Comparison of ENCODE assay signal across 34 mouse cellular contexts in genomic region chr14:36123775-36124335, GRCm38 (mm10). TPM values are rescaled to one million over a fixed set of nuclear protein-coding genes. Genes with fewer than 3 reads are reported as not detected.
DNase-seq lines count a peak whose midpoint lies in the region; ATAC-seq and TF ChIP-seq lines count a peak whose summit lies in the region.
"Had no signal": no experiment of that assay in that cellular context is flagged by ENCODE, and none has a peak within 500 bp of the region (broad histone marks: within the 10 kb centered on the region; RNA-seq: fewer than 3 reads in every experiment).

No protein-coding gene starts in this region.

- H3K9ac ChIP-seq in forebrain, embryonic 14.5 days (ENCODE audit: low read length): no peak overlapping the region
- no peak overlapping the region for H3K9ac ChIP-seq in forebrain, postnatal 0 days
- H3K9ac ChIP-seq in hindbrain, embryonic 16.5 days (ENCODE audit: low read depth, low read length): no peak overlapping the region
- H3K9ac ChIP-seq in hindbrain, embryonic 12.5 days: no peak overlapping the region
- no peak overlapping the region for H3K9ac ChIP-seq in neural tube, embryonic 13.5 days
- H3K9ac ChIP-seq in neural tube, embryonic 15.5 days (replicated peaks): no peak overlapping the region
- H3K9ac ChIP-seq: embryonic facial prominence, embryonic 13.5 days; heart, embryonic 12.5 days; heart, embryonic 15.5 days had no signal

- no peak overlapping the region for H3K27ac ChIP-seq in forebrain, embryonic 14.5 days (ENCODE audit: low read depth, low read length)
- H3K27ac ChIP-seq in forebrain, postnatal 0 days (ENCODE audit: low read depth, low read length): no peak overlapping the region
- H3K27ac ChIP-seq in hindbrain, embryonic 16.5 days (ENCODE audit: low read depth, low read length): no peak overlapping the region
- no peak overlapping the region for H3K27ac ChIP-seq in hindbrain, embryonic 12.5 days
- peak overlapping the region; percentile 49; the same call in 1 of the 2 replicates for H3K27ac ChIP-seq in neural tube, embryonic 13.5 days (replicated peaks)
- peak overlapping the region; percentile 48; the same call in 1 of the 2 replicates for H3K27ac ChIP-seq in neural tube, embryonic 15.5 days (replicated peaks)
- H3K27ac ChIP-seq: embryonic facial prominence, embryonic 10.5 days; embryonic facial prominence, embryonic 13.5 days; heart, embryonic 15.5 days; hindbrain, postnatal 0 days had no signal

- no peak for ATAC-seq in forebrain, embryonic 14.5 days
- no peak for ATAC-seq in forebrain, postnatal 0 days
- ATAC-seq in hindbrain, embryonic 16.5 days: peak; percentile 34; the same call in 1 of the 2 replicates
- no peak for ATAC-seq in hindbrain, embryonic 12.5 days (ENCODE audit: low FRiP score)
- ATAC-seq in neural tube, embryonic 13.5 days (ENCODE audit: low read depth): peak; percentile 78
- ATAC-seq in neural tube, embryonic 15.5 days (ENCODE audit: low FRiP score): peak; percentile 73
- ATAC-seq: CD4-positive, CD25-positive, alpha-beta regulatory T cell, adult 4 months; hindbrain, postnatal 0 days; inflammation-experienced regulatory T-cells, adult 6 months; intestine, embryonic 16.5 days had no signal

- DNase-seq in forebrain, embryonic 14.5 days (ENCODE audit: low spot score): peak; percentile 16
- DNase-seq in forebrain, postnatal 0 days: no peak
- DNase-seq in heart, postnatal 36 days: no peak
- DNase-seq: adrenal gland, adult 2 months; adrenal gland, postnatal 14 days; cerebellum, adult 11-12 months; cerebellum, adult 8-10 months; cerebellum, postnatal 10 days; cerebellum, postnatal 36 days; embryo, embryonic 11 days; gastrocnemius, postnatal 25 days; heart, adult 18-20 months; heart, postnatal 10 days; heart, postnatal 4 days; kidney, adult 18-20 months had no signal

- H3K4me2 ChIP-seq in forebrain, embryonic 14.5 days (ENCODE audit: low read length): no peak overlapping the region
- H3K4me2 ChIP-seq in forebrain, postnatal 0 days (ENCODE audit: low read depth): no peak overlapping the region
- H3K4me2 ChIP-seq in hindbrain, embryonic 16.5 days (ENCODE audit: low read length): no peak overlapping the region
- no peak overlapping the region for H3K4me2 ChIP-seq in hindbrain, embryonic 12.5 days (replicated peaks)
- no peak overlapping the region for H3K4me2 ChIP-seq in neural tube, embryonic 13.5 days
- no peak overlapping the region for H3K4me2 ChIP-seq in neural tube, embryonic 15.5 days
- H3K4me2 ChIP-seq: embryonic facial prominence, embryonic 13.5 days; heart, embryonic 12.5 days; heart, embryonic 15.5 days had no signal

- 38% methylated on average over 2 of the region's 2 CpGs for WGBS in forebrain, embryonic 14.5 days
- WGBS in forebrain, postnatal 0 days: 39% methylated on average over 2 of the region's 2 CpGs
- WGBS in hindbrain, embryonic 16.5 days: 67% methylated on average over 2 of the region's 2 CpGs
- 66% methylated on average over 2 of the region's 2 CpGs for WGBS in hindbrain, embryonic 12.5 days
- WGBS in neural tube, embryonic 13.5 days: 19% methylated on average over 2 of the region's 2 CpGs
- WGBS in neural tube, embryonic 15.5 days: 15% methylated on average over 2 of the region's 2 CpGs

- no peaks in the 10 kb centered on the region for H3K9me3 ChIP-seq in forebrain, embryonic 14.5 days (replicated peaks; ENCODE audit: control insufficient read depth, low read length)
- H3K9me3 ChIP-seq in forebrain, postnatal 0 days (ENCODE audit: low read length): no peaks in the 10 kb centered on the region
- H3K9me3 ChIP-seq in hindbrain, embryonic 16.5 days (ENCODE audit: control insufficient read depth, low read length): no peaks in the 10 kb centered on the region
- H3K9me3 ChIP-seq in hindbrain, embryonic 12.5 days (replicated peaks): no peaks in the 10 kb centered on the region
- no peaks in the 10 kb centered on the region for H3K9me3 ChIP-seq in neural tube, embryonic 13.5 days
- no peaks in the 10 kb centered on the region for H3K9me3 ChIP-seq in neural tube, embryonic 15.5 days (replicated peaks)
- H3K9me3 ChIP-seq: embryonic facial prominence, embryonic 10.5 days; embryonic facial prominence, embryonic 13.5 days; heart, embryonic 12.5 days; heart, embryonic 15.5 days had no signal

- H3K4me3 ChIP-seq in forebrain, embryonic 14.5 days (ENCODE audit: low read depth, low read length): no peak overlapping the region
- no peak overlapping the region for H3K4me3 ChIP-seq in forebrain, postnatal 0 days (ENCODE audit: low read depth, low read length)
- H3K4me3 ChIP-seq in hindbrain, embryonic 16.5 days (ENCODE audit: low read length): no peak overlapping the region
- no peak overlapping the region for H3K4me3 ChIP-seq in hindbrain, embryonic 12.5 days
- no peak overlapping the region for H3K4me3 ChIP-seq in neural tube, embryonic 13.5 days
- no peak overlapping the region for H3K4me3 ChIP-seq in neural tube, embryonic 15.5 days (replicated peaks)
- H3K4me3 ChIP-seq: embryonic facial prominence, embryonic 10.5 days; embryonic facial prominence, embryonic 13.5 days; erythroblast, embryonic 14.5 days; heart, embryonic 12.5 days; heart, embryonic 15.5 days had no signal

- intact Hi-C loops in heart, postnatal 36 days (cut with DNase I): no loop called here

- H3K27me3 ChIP-seq in forebrain, embryonic 14.5 days (replicated peaks; ENCODE audit: control insufficient read depth, insufficient read depth, low read length): no peaks in the 10 kb centered on the region
- no peaks in the 10 kb centered on the region for H3K27me3 ChIP-seq in forebrain, postnatal 0 days (ENCODE audit: insufficient read depth, low read length)
- no peaks in the 10 kb centered on the region for H3K27me3 ChIP-seq in hindbrain, embryonic 16.5 days (replicated peaks; ENCODE audit: control insufficient read depth, insufficient read depth, low read length)
- H3K27me3 ChIP-seq in hindbrain, embryonic 12.5 days: no peaks in the 10 kb centered on the region
- no peaks in the 10 kb centered on the region for H3K27me3 ChIP-seq in neural tube, embryonic 13.5 days
- H3K27me3 ChIP-seq in neural tube, embryonic 15.5 days (replicated peaks): no peaks in the 10 kb centered on the region
- H3K27me3 ChIP-seq: embryonic facial prominence, embryonic 13.5 days; heart, embryonic 12.5 days; heart, embryonic 15.5 days had no signal

- no peak for TF ChIP-seq CTCF in forebrain, postnatal 0 days (IDR thresholded peaks at IDR 0.05; ENCODE audit: low read depth)

- no peaks in the 10 kb centered on the region for H3K4me1 ChIP-seq in forebrain, embryonic 14.5 days (ENCODE audit: control insufficient read depth, insufficient read depth, low read length)
- H3K4me1 ChIP-seq in forebrain, postnatal 0 days (ENCODE audit: insufficient read depth): no peaks in the 10 kb centered on the region
- H3K4me1 ChIP-seq in hindbrain, embryonic 16.5 days (ENCODE audit: control insufficient read depth, insufficient read depth, low read depth, low read length): no peaks in the 10 kb centered on the region
- no peaks in the 10 kb centered on the region for H3K4me1 ChIP-seq in hindbrain, embryonic 12.5 days
- peaks cover 3% of the 10 kb centered on the region; the same call in 1 of the 2 replicates for H3K4me1 ChIP-seq in neural tube, embryonic 13.5 days (replicated peaks)
- H3K4me1 ChIP-seq in neural tube, embryonic 15.5 days: peaks cover 4% of the 10 kb centered on the region
- H3K4me1 ChIP-seq: embryonic facial prominence, embryonic 10.5 days; embryonic facial prominence, embryonic 13.5 days; heart, embryonic 12.5 days; heart, embryonic 15.5 days had no signal

- no peaks in the 10 kb centered on the region for H3K36me3 ChIP-seq in forebrain, embryonic 14.5 days (ENCODE audit: control insufficient read depth, insufficient read depth, low read length)
- no peaks in the 10 kb centered on the region for H3K36me3 ChIP-seq in forebrain, postnatal 0 days (ENCODE audit: insufficient read depth)
- no peaks in the 10 kb centered on the region for H3K36me3 ChIP-seq in hindbrain, embryonic 16.5 days (ENCODE audit: control insufficient read depth, insufficient read depth, low read length)
- no peaks in the 10 kb centered on the region for H3K36me3 ChIP-seq in hindbrain, embryonic 12.5 days
- H3K36me3 ChIP-seq in neural tube, embryonic 13.5 days: no peaks in the 10 kb centered on the region
- no peaks in the 10 kb centered on the region for H3K36me3 ChIP-seq in neural tube, embryonic 15.5 days
- H3K36me3 ChIP-seq: embryonic facial prominence, embryonic 10.5 days; embryonic facial prominence, embryonic 13.5 days; heart, embryonic 12.5 days; heart, embryonic 15.5 days had no signal

RNA-seq across cellular contexts. Expression of gene 4930474N05Rik, which starts 29.1 kb away (rescaled TPM):
- polyA plus RNA-seq in forebrain, embryonic 14.5 days (2014; fragmentation: Nextera tagmentation; extraction: Ambion mirVana): not detected in 2 replicates
- total RNA-seq in forebrain, postnatal 0 days (2014; rRNA removed): not detected in 2 replicates
- polyA plus RNA-seq in forebrain, postnatal 0 days (2015; fragmentation: Nextera tagmentation; extraction: Ambion mirVana): not detected in 2 replicates
- not detected in 2 replicates for polyA plus RNA-seq in hindbrain, embryonic 16.5 days (2015; fragmentation: Nextera tagmentation; extraction: Ambion mirVana)
- polyA plus RNA-seq in hindbrain, embryonic 12.5 days (2016; fragmentation: Nextera tagmentation; extraction: Ambion mirVana): not detected in 2 replicates
- not detected in 2 replicates for polyA plus RNA-seq in neural tube, embryonic 13.5 days (2015; fragmentation: Nextera tagmentation; extraction: Ambion mirVana)
- polyA plus RNA-seq in neural tube, embryonic 15.5 days (2015; fragmentation: Nextera tagmentation; extraction: Ambion mirVana): not detected in 2 replicates
- total RNA-seq in heart, postnatal 36 days (2021): not detected
- total RNA-seq: adrenal gland, adult 2 months; adrenal gland, postnatal 14 days; adrenal gland, postnatal 4 days; gastrocnemius, adult 8-10 months; gastrocnemius, postnatal 25 days; heart, adult 18-20 months; heart, postnatal 10 days; heart, postnatal 4 days; hindbrain, postnatal 0 days; MEL had no signal
- polyA plus RNA-seq: adrenal gland, adult 2 months; C2C12; CD4-positive, CD25-positive, alpha-beta regulatory T cell, adult 4 months; cortical plate, adult 2 months; embryonic facial prominence, embryonic 10.5 days; embryonic facial prominence, embryonic 13.5 days; erythroblast, embryonic 14.5 days; gonadal fat pad, adult 2 months; heart, embryonic 12.5 days; heart, embryonic 15.5 days; hindbrain, postnatal 0 days; inflammation-experienced regulatory T-cells, adult 6 months; intestine, embryonic 16.5 days had no signal

Comparison
In these comparisons a context has a peak if more than half of its experiments do, and no peak if none do; other contexts are left out.
1. ATAC-seq: peak in hindbrain, embryonic 16.5 days (single experiment), neural tube, embryonic 13.5 days (single experiment) and neural tube, embryonic 15.5 days (single experiment); none in forebrain, embryonic 14.5 days (single experiment), forebrain, postnatal 0 days (single experiment) and hindbrain, embryonic 12.5 days (single experiment).
2. H3K27ac ChIP-seq: peak in neural tube, embryonic 13.5 days (single experiment) and neural tube, embryonic 15.5 days (single experiment); none in forebrain, embryonic 14.5 days (single experiment), forebrain, postnatal 0 days (single experiment), hindbrain, embryonic 16.5 days (single experiment) and hindbrain, embryonic 12.5 days (single experiment).